Mouse (Mus musculus) forebrain, embryonic 15.5 days (tissue): Measurements from ENCODE around the gene Slc12a5. TPM values are rescaled to one million over a fixed set of nuclear protein-coding genes. Genes with fewer than 3 reads are reported as not detected.

Experiments used
- ATAC-seq: fragments of 200-750 bp; cut with Nextera tagmentation; replicated peaks from 2 replicates; pipeline ENCODE4 v1.8.0; 2017; ENCODE audit warnings: mild to moderate bottlenecking, moderate TSS enrichment, moderate library complexity
- H3K27ac ChIP-seq: fragments of 300-500 bp; sonication (generic); replicated peaks from 2 replicates; pipeline ENCODE4 v1.5.1; 2015; ENCODE audit warnings: mild to moderate bottlenecking, inconsistent platforms
- H3K27me3 ChIP-seq: fragments of 300-500 bp; sonication (generic); 2 replicates; pipeline ENCODE4 v1.6.1; 2015; ENCODE audit warnings: inconsistent platforms
- H3K36me3 ChIP-seq: fragments of 300-500 bp; sonication (generic); 2 replicates; pipeline ENCODE4 v1.6.1; 2015; ENCODE audit warnings: mild to moderate bottlenecking, inconsistent platforms
- H3K4me1 ChIP-seq: fragments of 300-500 bp; sonication (generic); 2 replicates; pipeline ENCODE4 v1.6.1; 2015; ENCODE audit warnings: inconsistent platforms
- H3K4me2 ChIP-seq: fragments of 300-500 bp; sonication (generic); replicated peaks from 2 replicates; pipeline ENCODE4 v1.6.1; 2015; ENCODE audit warnings: mild to moderate bottlenecking, inconsistent platforms
- H3K4me3 ChIP-seq: fragments of 300-500 bp; sonication (generic); 2 replicates; pipeline ENCODE4 v1.5.1; 2015; ENCODE audit warnings: mild to moderate bottlenecking, inconsistent platforms
- H3K9ac ChIP-seq: fragments of 300-500 bp; sonication (generic); replicated peaks from 2 replicates; pipeline ENCODE4 v1.6.1; 2015; ENCODE audit warnings: mild to moderate bottlenecking, inconsistent platforms
- H3K9me3 ChIP-seq: fragments of 300-500 bp; sonication (generic); 2 replicates; pipeline ENCODE4 v1.6.1; 2016; ENCODE audit warnings: inconsistent platforms
- WGBS: fragments of 180-500 bp; shearing (Covaris S2); methylation state at CpG from one replicate; pipeline ENCODE4 v1.1.7; 2015; ENCODE audit warnings: mixed read lengths; 5-methylcytosine and 5-hydroxymethylcytosine counted together
- polyA plus RNA-seq: library from polyadenylated mRNA; unstranded; fragments of >200 nt; fragmentation: Nextera tagmentation; extraction: Ambion mirVana; gene quantifications from 2 replicates; pipeline ENCODE4 v1.2.1, GENCODE M21; 2015

Slc12a5 gene
- polyA plus RNA-seq: 16.2 and 17.2 TPM in 2 replicates

DNA sequence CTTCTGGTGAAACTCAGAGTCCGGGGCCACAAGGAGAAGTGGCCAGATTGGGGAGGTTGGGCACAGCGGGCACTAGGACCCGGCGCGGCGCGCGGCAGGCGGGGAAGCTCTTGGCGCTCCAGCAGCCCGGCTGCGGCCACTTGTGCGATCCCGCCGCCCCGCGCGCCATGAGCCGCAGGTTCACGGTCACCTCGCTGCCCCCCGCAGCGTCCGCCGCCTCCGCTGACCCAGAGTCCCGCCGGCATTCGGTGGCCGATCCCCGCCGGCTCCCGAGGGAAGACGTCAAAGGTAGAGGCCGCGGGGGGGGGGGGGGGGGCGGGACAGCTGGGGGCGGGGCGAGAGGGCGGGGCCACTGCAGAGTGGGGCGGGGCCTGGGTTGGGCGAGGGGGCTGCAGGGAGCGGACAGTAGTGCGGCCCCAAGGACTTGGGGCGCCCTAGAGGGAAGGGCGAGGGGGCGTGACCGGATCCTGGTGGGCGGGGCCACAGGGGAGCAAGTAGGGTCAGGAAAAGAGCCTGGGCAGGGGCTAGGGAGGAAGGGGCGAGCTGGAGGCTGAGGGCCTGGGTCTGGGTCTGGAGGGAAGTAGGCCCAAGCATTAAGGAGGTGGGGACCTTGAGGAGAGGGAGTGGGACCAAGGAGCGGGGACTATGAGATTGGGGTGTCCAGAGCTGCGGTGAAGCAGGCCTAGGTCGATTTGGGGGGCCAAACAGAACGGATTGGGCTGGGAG lies at the start of gene Slc12a5:
TSS of gene Slc12a5 (plus strand) at position 87 of the 726 bp plus-strand sequence.
- peak within 1 kb of the TSS; percentile 56 for H3K4me3 ChIP-seq

DNA sequence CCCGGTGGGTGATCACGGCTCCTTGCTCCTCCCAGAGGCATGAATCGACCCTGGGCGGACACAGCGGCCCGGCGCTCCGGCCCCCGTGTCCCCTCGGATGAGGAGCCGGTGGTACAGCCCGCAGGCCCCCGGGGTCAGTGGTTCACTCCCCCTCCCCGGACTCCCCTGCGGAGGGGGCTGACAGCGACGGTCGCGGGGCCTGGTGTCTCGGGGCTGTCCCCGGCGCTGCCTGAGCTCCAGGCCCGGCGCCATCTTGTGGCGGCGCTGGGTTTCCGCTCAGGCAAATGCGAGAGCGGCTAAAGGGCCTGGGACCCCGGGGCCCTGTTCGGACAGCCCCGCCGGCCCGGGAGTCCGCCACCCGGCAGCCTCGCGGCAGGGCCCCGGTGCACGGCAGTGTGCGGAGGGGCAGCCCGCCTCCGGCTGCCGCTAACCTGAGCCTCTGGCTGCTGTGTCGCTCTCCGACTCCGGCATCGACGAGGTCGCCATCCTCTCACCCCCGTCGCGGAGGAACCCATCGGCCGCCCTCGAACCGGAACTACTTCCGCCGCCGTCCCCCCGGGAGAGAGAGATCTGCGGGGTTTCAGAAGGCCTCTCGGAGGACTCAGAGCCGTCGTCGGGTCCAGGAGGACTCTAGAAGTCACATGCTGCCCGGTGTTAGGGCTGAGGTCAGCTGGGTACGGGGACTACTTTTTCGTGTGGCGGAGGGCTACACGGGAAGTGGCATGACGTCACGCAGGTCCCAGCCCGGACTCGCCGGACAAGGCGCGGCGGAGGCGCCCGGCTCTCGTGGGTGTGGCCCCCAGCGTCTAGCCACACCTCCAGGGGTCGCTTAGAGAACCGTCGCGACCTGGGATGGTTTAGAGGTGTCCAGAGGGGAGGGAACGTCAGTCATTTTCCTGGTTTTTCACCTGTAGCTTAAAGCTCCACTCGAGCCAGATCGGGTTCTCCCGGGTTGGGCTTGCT lies 49.2 kb upstream of the Slc12a5 start, which contains the start of gene Zfp335:
TSS of gene Zfp335 (minus strand) at position 672 of the 963 bp plus-strand sequence.
- peak; percentile 89 for ATAC-seq
- under 1% methylated on average over 89 of the region's 91 CpGs for WGBS
- peak within 1 kb of the TSS; percentile 94 for H3K9ac ChIP-seq
- H3K27ac ChIP-seq: peak within 1 kb of the TSS; percentile 99
- peaks cover 23% of the 10 kb centered on the region for H3K4me1 ChIP-seq
- peaks cover 31% of the 10 kb centered on the region for H3K36me3 ChIP-seq
- peak within 1 kb of the TSS; percentile 93 for H3K4me3 ChIP-seq
- 0 out of 2 replicates have a peak, but pooled peaks cover under 1% of the 10 kb centered on the region for H3K9me3 ChIP-seq
- peak within 1 kb of the TSS; percentile 96 for H3K4me2 ChIP-seq
- H3K27me3 ChIP-seq: no peaks in the 10 kb centered on the region

More for the DNA sequence above, at the start of gene Slc12a5:
- Histone ChIP-seq H3K4me2 (peak within 1 kb of the TSS; percentile 57), H3K4me1 (peaks cover 33% of the 10 kb centered on the region), H3K9me3 (no peaks in the 10 kb centered on the region), H3K27me3 (peaks cover 2% of the 10 kb centered on the region), H3K9ac (peak within 1 kb of the TSS; percentile 58), H3K36me3 (no peaks in the 10 kb centered on the region), H3K27ac (0 out of 2 replicates have a peak within 1 kb of the TSS, but pooled peaks have one; percentile 29)
- peak; percentile 46 for ATAC-seq
- 1% methylated on average over 39 of the region's 54 CpGs for WGBS

DNA sequence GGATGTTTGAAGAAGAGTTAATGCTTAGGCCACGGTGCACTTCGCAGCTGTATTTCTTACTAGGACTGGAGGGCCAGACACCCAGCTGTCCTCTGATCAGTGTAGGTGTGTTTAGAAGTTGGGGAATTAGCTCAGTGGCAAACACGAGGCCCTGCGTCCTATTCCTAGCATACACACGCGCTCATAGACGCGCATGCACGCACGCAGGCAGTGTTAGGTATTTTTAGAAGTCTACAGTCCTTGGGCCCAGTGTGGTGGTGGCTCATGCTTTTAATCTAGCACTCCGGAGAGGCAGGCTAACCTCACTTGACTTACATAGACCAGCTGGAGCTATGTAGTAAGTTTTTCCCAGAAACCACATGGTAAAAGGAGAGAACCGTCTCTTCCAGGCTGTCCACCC lies 48.5 kb upstream of the Slc12a5 start:
- no peaks in the 10 kb centered on the region for H3K9me3 ChIP-seq
- 17% methylated on average over 12 of the region's 12 CpGs for WGBS
- peak overlapping the region; percentile 94 for H3K9ac ChIP-seq
- H3K4me2 ChIP-seq: peak overlapping the region; percentile 96
- H3K4me3 ChIP-seq: peak overlapping the region; percentile 93
- peak; percentile 24 for ATAC-seq
- peak overlapping the region; percentile 99 for H3K27ac ChIP-seq
- no peaks in the 10 kb centered on the region for H3K27me3 ChIP-seq
- peaks cover 23% of the 10 kb centered on the region for H3K4me1 ChIP-seq
- H3K36me3 ChIP-seq: peaks cover 23% of the 10 kb centered on the region

DNA sequence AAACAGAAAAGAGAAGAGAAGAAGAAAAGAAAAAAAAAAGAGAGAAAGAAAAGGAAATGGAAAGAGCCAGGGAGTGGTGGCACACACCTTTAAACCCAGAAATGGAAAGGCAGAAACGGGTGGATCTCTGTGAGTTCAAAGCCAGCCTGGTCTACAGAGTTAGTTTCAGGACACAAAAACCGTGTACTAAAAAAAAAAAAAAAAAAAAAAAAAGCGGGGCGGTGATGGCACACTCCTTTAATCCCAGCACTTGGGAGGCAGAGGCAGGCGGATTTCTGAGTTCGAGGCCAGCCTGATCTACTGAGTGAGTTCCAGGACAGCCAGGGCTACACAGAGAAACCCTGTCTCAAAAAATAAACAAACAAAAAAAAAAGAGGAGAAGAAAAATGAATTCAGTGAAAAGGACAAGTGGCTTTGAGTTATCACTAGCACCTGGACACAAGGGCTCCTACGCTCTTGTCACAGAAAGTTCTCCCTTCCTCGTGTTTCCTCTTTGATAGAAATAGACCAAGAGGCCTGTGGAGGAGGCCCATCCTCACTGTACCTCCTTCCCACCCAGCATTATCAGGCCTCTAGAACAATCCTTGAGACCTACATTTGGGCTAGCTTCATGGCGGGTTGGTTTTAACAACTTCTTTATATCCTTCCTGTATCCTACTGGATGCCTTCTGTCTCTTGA lies 47.7 kb upstream of the Slc12a5 start:
- Histone ChIP-seq H3K4me1 (peaks cover 23% of the 10 kb centered on the region), H3K4me3 (no peak overlapping the region), H3K9ac (no peak overlapping the region), H3K36me3 (peaks cover 15% of the 10 kb centered on the region), H3K4me2 (peak overlapping the region; percentile 96; the same call in 1 of the 2 replicates), H3K27me3 (no peaks in the 10 kb centered on the region), H3K27ac (no peak overlapping the region), H3K9me3 (no peaks in the 10 kb centered on the region)
- 92% methylated on average over 9 of the region's 9 CpGs for WGBS
- no peak for ATAC-seq

DNA sequence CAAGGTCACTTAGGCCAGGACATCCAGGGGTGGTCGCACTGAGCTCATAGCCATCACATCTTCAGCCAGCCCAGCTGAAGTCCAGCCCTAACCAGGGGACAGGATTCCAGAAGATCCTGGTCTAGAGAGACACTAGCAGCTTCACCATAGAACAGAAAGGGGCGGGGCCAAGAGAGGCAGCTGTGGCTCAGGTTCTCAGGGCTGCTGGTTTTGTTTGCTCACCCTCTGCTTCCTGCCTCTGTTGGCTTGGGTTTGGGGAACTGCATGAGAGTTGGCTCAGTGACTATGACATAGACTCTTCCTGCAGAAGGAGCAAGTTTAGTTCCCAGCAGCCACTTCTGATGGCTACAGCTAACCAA lies 47.2 kb upstream of the Slc12a5 start:
- ATAC-seq: no peak
- H3K9ac ChIP-seq: no peak overlapping the region
- WGBS: 100% methylated on average over 2 of the region's 2 CpGs
- H3K4me1 ChIP-seq: peaks cover 23% of the 10 kb centered on the region
- no peak overlapping the region for H3K4me2 ChIP-seq
- no peak overlapping the region for H3K4me3 ChIP-seq
- H3K9me3 ChIP-seq: no peaks in the 10 kb centered on the region
- no peak overlapping the region for H3K27ac ChIP-seq
- no peaks in the 10 kb centered on the region for H3K27me3 ChIP-seq
- H3K36me3 ChIP-seq: peaks cover 10% of the 10 kb centered on the region

- Histone ChIP-seq H3K4me3 (no peak overlapping the region), H3K27ac (no peak overlapping the region), H3K27me3 (no peaks in the 10 kb centered on the region), H3K9me3 (no peaks in the 10 kb centered on the region), H3K36me3 (no peaks in the 10 kb centered on the region; the same call in 1 of the 2 replicates), H3K9ac (no peak overlapping the region), H3K4me2 (no peak overlapping the region), H3K4me1 (peaks cover 6% of the 10 kb centered on the region)
- 87% methylated on average over 5 of the region's 5 CpGs for WGBS
- no peak for ATAC-seq
Measured at GRCm38 (mm10) chr2:164916820-164917219, 43.8 kb upstream of the Slc12a5 start.

GRCm38 (mm10) chr2:164917371-164917770 lies 43.2 kb upstream of the Slc12a5 start:
- Histone ChIP-seq H3K9ac (no peak overlapping the region), H3K4me1 (peaks cover 4% of the 10 kb centered on the region), H3K27ac (no peak overlapping the region), H3K27me3 (no peaks in the 10 kb centered on the region), H3K36me3 (no peaks in the 10 kb centered on the region; the same call in 1 of the 2 replicates), H3K4me3 (no peak overlapping the region), H3K4me2 (no peak overlapping the region), H3K9me3 (no peaks in the 10 kb centered on the region)
- ATAC-seq: no peak
- WGBS: 64% methylated on average over 10 of the region's 10 CpGs

- 64% methylated on average over 4 of the region's 5 CpGs for WGBS
- no peak for ATAC-seq
- Histone ChIP-seq H3K9me3 (no peaks in the 10 kb centered on the region), H3K4me2 (no peak overlapping the region), H3K36me3 (no peaks in the 10 kb centered on the region; the same call in 1 of the 2 replicates), H3K4me3 (no peak overlapping the region), H3K27ac (no peak overlapping the region), H3K4me1 (0 out of 2 replicates have a peak, but pooled peaks cover 3% of the 10 kb centered on the region), H3K27me3 (no peaks in the 10 kb centered on the region), H3K9ac (no peak overlapping the region)
Measured at GRCm38 (mm10) chr2:164918325-164918724, 42.3 kb upstream of the Slc12a5 start.

- Histone ChIP-seq H3K9me3 (no peaks in the 10 kb centered on the region), H3K36me3 (no peaks in the 10 kb centered on the region; the same call in 1 of the 2 replicates), H3K4me3 (no peak overlapping the region), H3K9ac (no peak overlapping the region), H3K27ac (no peak overlapping the region), H3K27me3 (no peaks in the 10 kb centered on the region), H3K4me1 (peaks cover 11% of the 10 kb centered on the region), H3K4me2 (no peak overlapping the region)
- ATAC-seq: no peak
- 59% methylated on average over 7 of the region's 7 CpGs for WGBS
Measured at GRCm38 (mm10) chr2:164921984-164922383, 38.6 kb upstream of the Slc12a5 start.

DNA sequence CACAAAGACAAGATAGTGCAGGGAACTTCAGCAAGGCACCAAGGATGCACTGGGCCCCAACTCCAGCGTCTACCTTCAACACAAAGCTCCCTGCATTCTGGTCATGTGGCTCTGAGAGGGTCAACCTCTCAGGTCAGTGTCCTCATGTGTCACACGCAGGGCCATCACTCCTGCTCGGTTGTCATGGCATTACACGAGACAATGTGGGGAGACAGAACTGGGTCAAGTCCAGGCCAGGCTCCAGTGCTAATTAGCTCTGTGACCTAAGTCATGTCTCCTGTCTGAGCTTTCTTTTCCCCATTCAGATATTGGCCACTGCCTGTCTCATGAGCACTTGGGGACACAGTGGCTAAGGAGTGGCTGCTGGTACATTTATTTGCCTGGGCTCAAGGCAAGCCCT lies 37.3 kb upstream of the Slc12a5 start:
- Histone ChIP-seq H3K27me3 (no peaks in the 10 kb centered on the region), H3K27ac (no peak overlapping the region), H3K36me3 (no peaks in the 10 kb centered on the region; the same call in 1 of the 2 replicates), H3K9ac (no peak overlapping the region), H3K4me2 (no peak overlapping the region), H3K4me1 (peaks cover 11% of the 10 kb centered on the region), H3K4me3 (no peak overlapping the region), H3K9me3 (no peaks in the 10 kb centered on the region)
- ATAC-seq: no peak
- 74% methylated on average over 4 of the region's 4 CpGs for WGBS

DNA sequence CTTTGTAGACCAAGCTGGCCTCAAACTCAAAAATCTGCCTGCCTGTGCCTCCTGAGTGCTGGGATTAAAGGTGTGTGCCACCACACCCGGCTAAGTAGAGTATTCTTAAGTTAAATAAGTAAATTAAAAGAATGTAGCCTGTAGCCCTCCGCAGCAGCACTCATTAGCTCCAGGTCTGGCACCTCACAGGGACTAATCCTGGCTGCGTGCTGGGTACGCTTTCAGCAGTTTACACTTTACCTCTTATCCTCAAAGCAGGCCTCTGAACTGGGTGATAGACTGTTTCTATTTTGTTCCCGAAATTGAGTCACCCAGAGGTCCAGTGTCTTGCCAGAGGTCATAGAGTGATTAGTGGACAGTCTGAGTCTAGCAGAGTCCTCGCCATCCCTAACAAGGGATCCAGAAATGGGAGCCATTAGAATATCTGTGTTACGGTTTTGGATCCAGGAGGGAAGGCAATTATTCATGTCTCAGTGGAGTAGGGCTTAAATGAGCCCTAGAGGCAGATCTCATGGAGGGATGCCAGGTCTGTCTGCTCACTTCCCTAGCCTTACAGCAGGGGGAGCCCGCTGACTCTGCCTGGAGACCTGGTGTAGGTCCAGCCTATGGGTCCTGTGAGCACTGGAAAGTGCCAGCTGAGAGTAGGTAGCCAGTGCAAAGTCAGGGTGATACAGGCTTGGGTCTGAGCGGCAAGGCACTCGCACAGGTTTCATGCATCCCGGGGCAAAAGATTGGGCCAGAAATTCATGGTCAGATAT lies 36.3 kb upstream of the Slc12a5 start:
- Histone ChIP-seq H3K27ac (peak overlapping the region; percentile 57), H3K9ac (no peak overlapping the region), H3K36me3 (no peaks in the 10 kb centered on the region; the same call in 1 of the 2 replicates), H3K4me3 (no peak overlapping the region), H3K9me3 (no peaks in the 10 kb centered on the region), H3K4me2 (no peak overlapping the region), H3K4me1 (peaks cover 11% of the 10 kb centered on the region), H3K27me3 (no peaks in the 10 kb centered on the region)
- 27% methylated on average over 11 of the region's 11 CpGs for WGBS
- peak; percentile 78 for ATAC-seq
